Mouse (Mus musculus): ENCODE measurements around the gene Ddx4. TPM values are rescaled to one million over a fixed set of nuclear protein-coding genes. Genes with fewer than 3 reads are reported as not detected.

The Ddx4 gene
- not detected for polyA plus RNA-seq (2017; shearing (Covaris generic))

GRCm38 (mm10) chr13:112652205-112652604, at the start of gene Ddx4:
Gene Ddx4, minus strand, starts transcription at chr13:112652475.

GRCm38 (mm10) chr13:112660574-112661381, 8.5 kb upstream of the Ddx4 start, which contains the start of gene Slc38a9:
Gene Slc38a9, plus strand, starts transcription at chr13:112660751.

GRCm38 (mm10) chr13:112594260-112594659, 58.0 kb downstream of the Ddx4 start, which contains the start of gene Il31ra:
Gene Il31ra, minus strand, starts transcription at chr13:112594360.

Other genes with a start within 250 kb of the Ddx4 start
- 100 to 1,000 TPM; 110 to 156 TPM for gene Il6st, start 188.4 kb downstream of the Ddx4 start, polyA plus RNA-seq (2017; shearing (Covaris generic))
- gene Il31ra, start 58.1 kb downstream of the Ddx4 start, polyA plus RNA-seq (2017; shearing (Covaris generic)) = under 1 TPM; 0.23 to 0.72 TPM
- 10 to 100 TPM; 36.0 to 40.7 TPM for gene Slc38a9, start 8.3 kb upstream of the Ddx4 start, polyA plus RNA-seq (2017; shearing (Covaris generic))
- gene Plpp1, start 148.3 kb upstream of the Ddx4 start, polyA plus RNA-seq (2017; shearing (Covaris generic)) = 1 to 10 TPM; 2.4 to 4.9 TPM